In the genomic region with DNA sequence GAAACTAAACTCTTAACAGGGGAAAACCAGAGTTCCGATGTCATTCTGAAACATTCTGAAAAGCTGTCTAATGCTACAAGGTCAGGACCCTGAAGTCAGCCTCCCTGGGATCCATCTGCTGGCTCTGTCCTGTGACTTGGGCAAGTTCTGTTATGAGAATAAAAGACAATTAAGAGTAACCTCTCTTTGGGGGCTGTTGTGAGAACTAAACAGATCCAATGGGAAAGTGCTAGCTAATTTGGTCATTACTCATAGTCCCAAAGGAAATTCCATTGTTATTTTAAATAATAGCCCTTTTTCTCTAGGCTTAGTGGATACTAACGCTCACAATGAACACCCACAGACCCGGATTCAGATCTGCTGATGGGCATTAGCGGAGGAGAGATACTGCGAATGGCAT, we compare ENCODE assay signal across 20 mouse cellular contexts.
A peak's percentile ranks its signal among the peaks of the same experiment; 100 is the strongest.
DNase-seq lines count a peak whose midpoint lies in the region; ATAC-seq and TF ChIP-seq lines count a peak whose summit lies in the region.
"Had no signal": no experiment of that assay in that cellular context is flagged by ENCODE, and none has a peak within 500 bp of the region (broad histone marks: within the 10 kb centered on the region; RNA-seq: fewer than 3 reads in every experiment).

No protein-coding gene starts in this region.

- H3K36me3 ChIP-seq in kidney, embryonic 15.5 days, result no peaks in the 10 kb centered on the region
- no peaks in the 10 kb centered on the region for H3K36me3 ChIP-seq in kidney, adult 2 months (ENCODE audit: control insufficient read depth, insufficient read depth, low read length)
- H3K36me3 ChIP-seq in embryonic facial prominence, embryonic 10.5 days (replicated peaks), result peaks cover 19% of the 10 kb centered on the region
- H3K36me3 ChIP-seq: heart, embryonic 12.5 days; hindbrain, embryonic 15.5 days had no signal

- H3K9ac ChIP-seq in kidney, embryonic 15.5 days, result no peak overlapping the region
- H3K9ac ChIP-seq: embryonic facial prominence, embryonic 13.5 days; heart, embryonic 12.5 days; hindbrain, embryonic 15.5 days had no signal

- H3K4me2 ChIP-seq in kidney, embryonic 15.5 days, result no peak overlapping the region
- H3K4me2 ChIP-seq: embryonic facial prominence, embryonic 13.5 days; heart, embryonic 12.5 days; hindbrain, embryonic 15.5 days had no signal

- H3K4me1 ChIP-seq in kidney, embryonic 15.5 days, result peaks cover 54% of the 10 kb centered on the region
- H3K4me1 ChIP-seq in kidney, adult 2 months (ENCODE audit: control insufficient read depth, insufficient read depth, low read length), result peaks cover 16% of the 10 kb centered on the region
- H3K4me1 ChIP-seq in embryonic facial prominence, embryonic 10.5 days, result peaks cover 59% of the 10 kb centered on the region
- H3K4me1 ChIP-seq: hindbrain, embryonic 15.5 days had no signal

- 75% methylated on average over 5 of the region's 5 CpGs for WGBS in kidney, embryonic 15.5 days
- 62% methylated on average over 5 of the region's 5 CpGs for WGBS in kidney, adult 2 months
- 47% methylated on average over 5 of the region's 5 CpGs for WGBS in embryonic facial prominence, embryonic 10.5 days

- H3K27me3 ChIP-seq in kidney, embryonic 15.5 days, result no peaks in the 10 kb centered on the region
- H3K27me3 ChIP-seq in kidney, adult 2 months (replicated peaks; ENCODE audit: control insufficient read depth, insufficient read depth, low read length), result no peaks in the 10 kb centered on the region
- H3K27me3 ChIP-seq in embryonic facial prominence, embryonic 10.5 days (replicated peaks; ENCODE audit: low read depth, poor library complexity, severe bottlenecking), result no peaks in the 10 kb centered on the region
- H3K27me3 ChIP-seq: embryonic facial prominence, embryonic 13.5 days; hindbrain, embryonic 15.5 days had no signal

- no peak for TF ChIP-seq CTCF in kidney, adult 2 months (conservative IDR thresholded peaks at IDR 0.05; ENCODE audit: insufficient read depth, insufficient read length, low read depth, low read length)

- DNase-seq in embryo, embryonic 10 days (ENCODE audit: low spot score), result peak; percentile 48
- DNase-seq in embryo, embryonic 9.5 days (ENCODE audit: extremely low spot score), result no peak
- DNase-seq in kidney, adult 2 months, result no peak
- peak; percentile 60 for DNase-seq in embryo, embryonic 10.5 days (ENCODE audit: low spot score)
- no peak for DNase-seq in embryonic facial prominence, embryonic 10.5 days (ENCODE audit: low spot score)
- DNase-seq in testis, postnatal 10 days (ENCODE audit: low spot score), result no peak
- DNase-seq: adrenal gland, adult 2 months; adrenal gland, postnatal 36 days; cerebellum, adult 11-12 months; cerebellum, adult 9-10 months; cerebellum, postnatal 25 days; kidney, adult 9 months had no signal

- H3K9me3 ChIP-seq in kidney, embryonic 15.5 days (replicated peaks), result no peaks in the 10 kb centered on the region
- no peaks in the 10 kb centered on the region for H3K9me3 ChIP-seq in embryonic facial prominence, embryonic 10.5 days
- H3K9me3 ChIP-seq: embryonic facial prominence, embryonic 13.5 days; heart, embryonic 12.5 days; hindbrain, embryonic 10.5 days; hindbrain, embryonic 15.5 days had no signal

- no peak for ATAC-seq in kidney, embryonic 15.5 days (replicated peaks; ENCODE audit: low FRiP score)
- ATAC-seq: forebrain, embryonic 14.5 days; inflammation-experienced regulatory T-cells, adult 6 months; intestine, postnatal 0 days had no signal

- 0 out of 2 replicates have a peak overlapping the region, but pooled peaks have one; percentile 13 for H3K27ac ChIP-seq in kidney, embryonic 15.5 days
- no peak overlapping the region for H3K27ac ChIP-seq in kidney, adult 2 months (ENCODE audit: insufficient read depth, low read depth, low read length)
- no peak overlapping the region for H3K27ac ChIP-seq in embryonic facial prominence, embryonic 10.5 days (replicated peaks)
- H3K27ac ChIP-seq: embryonic facial prominence, embryonic 13.5 days; hindbrain, embryonic 15.5 days had no signal

- TF ChIP-seq POLR2A in kidney, adult 2 months (IDR thresholded peaks at IDR 0.05; ENCODE audit: low read depth, low read length), result no peak

- no peak overlapping the region for H3K4me3 ChIP-seq in kidney, embryonic 15.5 days (replicated peaks)
- no peak overlapping the region for H3K4me3 ChIP-seq in kidney, adult 2 months (ENCODE audit: insufficient read depth, low read depth, low read length)
- H3K4me3 ChIP-seq in embryonic facial prominence, embryonic 10.5 days, result no peak overlapping the region
- H3K4me3 ChIP-seq: embryonic facial prominence, embryonic 13.5 days; heart, embryonic 12.5 days; hindbrain, embryonic 10.5 days; hindbrain, embryonic 15.5 days had no signal

Comparison
In these comparisons a context has a peak if more than half of its experiments do, and no peak if none do; other contexts are left out.
1. DNase-seq: peak in embryo, embryonic 10 days (single experiment) and embryo, embryonic 10.5 days (single experiment); none in embryo, embryonic 9.5 days (single experiment), kidney, adult 2 months (single experiment), embryonic facial prominence, embryonic 10.5 days (single experiment) and testis, postnatal 10 days (single experiment).